Mouse (Mus musculus) MEL (cell line): Measurements from ENCODE around the gene Tbcd.

ENCODE experiments used
- CTCF ChIP-seq, 3 experiments: IDR thresholded peaks in 2 of 3; conservative IDR thresholded peaks in 1 of 3; 2 replicates each; pipeline ENCODE4 v1.5.1; 2011 to 2012; ENCODE audit warnings: low read length in 3 of 3, low read depth in 2 of 3, mild to moderate bottlenecking in 2 of 3, improper control_type of control experiment in 1 of 3, inconsistent platforms in 1 of 3, mixed read lengths in 1 of 3, moderate library complexity in 1 of 3; ENCODE audit not compliant: control insufficient read depth in 1 of 3, insufficient read depth in 1 of 3, poor library complexity in 1 of 3, severe bottlenecking in 1 of 3
- EP300 ChIP-seq, 2 experiments: IDR thresholded peaks; 2 replicates each; pipeline ENCODE4 v1.6.1; 2011; ENCODE audit warnings: improper control_type of control experiment in 2 of 2, low read length in 2 of 2, low read depth in 1 of 2, mild to moderate bottlenecking in 1 of 2
- MAFK ChIP-seq: IDR thresholded peaks from 2 replicates; pipeline ENCODE4 v1.6.1; 2011; ENCODE audit warnings: low read depth, mild to moderate bottlenecking, low read length, improper control_type of control experiment, borderline replicate concordance
- MYC ChIP-seq: IDR thresholded peaks from 2 replicates; pipeline ENCODE4 v1.6.1; 2011; ENCODE audit warnings: low read depth, mild to moderate bottlenecking, low read length, improper control_type of control experiment, moderate library complexity
- POLR2A ChIP-seq, 2 experiments: IDR thresholded peaks; 2 replicates each; pipeline ENCODE4 v1.6.1; 2011 to 2012; ENCODE audit warnings: low read length in 2 of 2, mild to moderate bottlenecking in 2 of 2, control low read depth in 1 of 2, improper control_type of control experiment in 1 of 2, low read depth in 1 of 2, moderate library complexity in 1 of 2; ENCODE audit not compliant: control insufficient read depth in 1 of 2, insufficient read depth in 1 of 2, poor library complexity in 1 of 2

- TF ChIP-seq CTCF (IDR thresholded peaks at IDR 0.05 in 2 of 3, conservative IDR thresholded peaks at IDR 0.05 in 1 of 3; ENCODE audit: control insufficient read depth in 1 of 3, insufficient read depth in 1 of 3, low read depth in 2 of 3, low read length in 3 of 3, poor library complexity in 1 of 3, severe bottlenecking in 1 of 3) (no peak), EP300 (IDR thresholded peaks at IDR 0.05; ENCODE audit: low read depth in 1 of 2, low read length in 2 of 2) (no peak), POLR2A (IDR thresholded peaks at IDR 0.05; ENCODE audit: control insufficient read depth in 1 of 2, insufficient read depth in 1 of 2, low read depth in 1 of 2, low read length in 2 of 2, poor library complexity in 1 of 2) (no peak), MAFK (no peak), MYC (no peak)
Measured at GRCm38 (mm10) chr11:121543922-121544321, 92.2 kb downstream of the Tbcd start.
